Mouse (Mus musculus): ENCODE measurements at regions not wholly inside any gene's neighbourhood (a gene's known extent, or its start where the extent isn't known, plus 50 kb on each side); places are given as distances from the start of the nearest gene placed in this dataset.

- TF ChIP-seq CTCF (IDR thresholded peaks at IDR 0.05; ENCODE audit: control insufficient read depth, insufficient read depth, low read length) (no peak), POLR2A (IDR thresholded peaks at IDR 0.05; ENCODE audit: borderline replicate concordance, control insufficient read depth, low read depth, low read length) (no peak)
These were observed 370.3 kb downstream of the Lmo4 start for GRCm38 (mm10) chr3:143834725-143835124.
